Mouse (Mus musculus) CH12.LX (cell line): ENCODE data around the gene Trpc4ap. TPM values are rescaled to one million over a fixed set of nuclear protein-coding genes. Genes with fewer than 3 reads are reported as not detected.

Experiments
- DNase-seq: peaks from one replicate; pipeline ENCODE4 v3.0.0-alpha.2; 2013; ENCODE audit errors: extremely low read depth
- H3K27ac ChIP-seq: 2 replicates; pipeline ENCODE4 v1.5.1; 2012; ENCODE audit warnings: low read depth, mild to moderate bottlenecking, control low read depth, moderate library complexity; ENCODE audit not compliant: insufficient read depth
- H3K27me3 ChIP-seq: replicated peaks from 2 replicates; pipeline ENCODE3; 2012; ENCODE audit warnings: inconsistent platforms
- H3K36me3 ChIP-seq, 2 experiments: replicated peaks in 1 of 2; 2 replicates each; pipeline versions ENCODE3 to v1.6.1; 2012; ENCODE audit warnings: inconsistent platforms in 1 of 2, low read length in 1 of 2, mild to moderate bottlenecking in 1 of 2, mixed read lengths in 1 of 2, moderate library complexity in 1 of 2; ENCODE audit not compliant: control insufficient read depth in 1 of 2, insufficient read depth in 1 of 2
- H3K4me1 ChIP-seq, 2 experiments: 2 replicates each; pipeline ENCODE4 v1.6.1; 2012; ENCODE audit warnings: inconsistent platforms in 1 of 2, moderate library complexity in 1 of 2; ENCODE audit not compliant: insufficient read depth in 2 of 2, control insufficient read depth in 1 of 2
- H3K4me2 ChIP-seq: 2 replicates; pipeline ENCODE4 v1.6.1; 2012; ENCODE audit warnings: low read depth, mild to moderate bottlenecking, control low read depth; ENCODE audit not compliant: poor library complexity, insufficient read depth, severe bottlenecking
- H3K4me3 ChIP-seq, 3 experiments: fragments of 150-350 bp in 1 of 3; sonication (generic) in 1 of 3; replicated peaks in 1 of 3; 2 replicates each; pipeline versions ENCODE3 to v1.5.1; 2011 to 2012; ENCODE audit warnings: low read depth in 2 of 3, low read length in 2 of 3, mild to moderate bottlenecking in 2 of 3, moderate library complexity in 2 of 3, control low read depth in 1 of 3, improper control_type of control experiment in 1 of 3, inconsistent platforms in 1 of 3, mixed read lengths in 1 of 3; ENCODE audit not compliant: poor library complexity in 1 of 3
- H3K79me2 ChIP-seq: replicated peaks from 2 replicates; pipeline ENCODE4 v1.6.1; 2012; ENCODE audit warnings: mild to moderate bottlenecking, moderate library complexity; ENCODE audit not compliant: control insufficient read depth, poor library complexity, insufficient read depth, severe bottlenecking; ENCODE audit errors: extremely low read depth
- H3K9ac ChIP-seq: 2 replicates; pipeline ENCODE4 v1.6.1; 2012; ENCODE audit warnings: low read depth, mild to moderate bottlenecking, control low read depth, moderate library complexity; ENCODE audit not compliant: insufficient read depth
- H3K9me3 ChIP-seq: replicated peaks from 2 replicates; pipeline ENCODE3; 2012; ENCODE audit warnings: low read length, inconsistent platforms, mixed read lengths
- BHLHE40 ChIP-seq: IDR thresholded peaks from 2 replicates; pipeline ENCODE4 v1.6.1; 2011; ENCODE audit warnings: mild to moderate bottlenecking, low read depth, low read length, improper control_type of control experiment
- CHD1 ChIP-seq: IDR thresholded peaks from 2 replicates; pipeline ENCODE4 v1.6.1; 2012; ENCODE audit warnings: low read depth, low read length, improper control_type of control experiment, inconsistent platforms
- CHD2 ChIP-seq: IDR thresholded peaks from 2 replicates; pipeline ENCODE4 v1.6.1; 2011; ENCODE audit warnings: low read length, improper control_type of control experiment
- CTCF ChIP-seq, 2 experiments: IDR thresholded peaks in 1 of 2; conservative IDR thresholded peaks in 1 of 2; 2 replicates each; pipeline ENCODE4 v1.5.1; 2011 to 2012; ENCODE audit warnings: low read depth in 2 of 2, low read length in 2 of 2, improper control_type of control experiment in 1 of 2, inconsistent platforms in 1 of 2, mild to moderate bottlenecking in 1 of 2, moderate library complexity in 1 of 2
- E2F4 ChIP-seq: IDR thresholded peaks from 2 replicates; pipeline ENCODE4 v1.6.1; 2011; ENCODE audit warnings: low read depth, low read length, improper control_type of control experiment; ENCODE audit not compliant: insufficient replicate concordance
- ELF1 ChIP-seq: IDR thresholded peaks from 2 replicates; pipeline ENCODE4 v1.6.1; 2014; ENCODE audit warnings: low read depth, mild to moderate bottlenecking, inconsistent platforms, low read length, improper control_type of control experiment
- EP300 ChIP-seq: IDR thresholded peaks from 2 replicates; pipeline ENCODE4 v1.6.1; 2011; ENCODE audit warnings: low read length, improper control_type of control experiment
- GABPA ChIP-seq: IDR thresholded peaks from 2 replicates; pipeline ENCODE4 v1.6.1; 2012; ENCODE audit warnings: low read depth, low read length, improper control_type of control experiment, inconsistent platforms; ENCODE audit not compliant: insufficient replicate concordance
- HCFC1 ChIP-seq: IDR thresholded peaks from 2 replicates; pipeline ENCODE4 v1.6.1; 2012; ENCODE audit warnings: low read depth, mild to moderate bottlenecking, inconsistent platforms, low read length, improper control_type of control experiment
- IRF4 ChIP-seq: IDR thresholded peaks from 2 replicates; pipeline ENCODE4 v1.6.1; 2014; ENCODE audit warnings: low read depth, mild to moderate bottlenecking, inconsistent platforms, low read length, improper control_type of control experiment
- JUN ChIP-seq: IDR thresholded peaks from 2 replicates; pipeline ENCODE4 v1.6.1; 2011; ENCODE audit warnings: low read depth, mild to moderate bottlenecking, low read length, improper control_type of control experiment, moderate library complexity; ENCODE audit not compliant: insufficient read depth
- MAFK ChIP-seq: IDR thresholded peaks from 2 replicates; pipeline ENCODE4 v1.6.1; 2011; ENCODE audit warnings: low read length, improper control_type of control experiment; ENCODE audit not compliant: insufficient replicate concordance
- MAX ChIP-seq: IDR thresholded peaks from 2 replicates; pipeline ENCODE4 v1.6.1; 2011; ENCODE audit warnings: low read length, improper control_type of control experiment
- MAZ ChIP-seq: IDR thresholded peaks from 2 replicates; pipeline ENCODE4 v1.6.1; 2012; ENCODE audit warnings: low read depth, mild to moderate bottlenecking, inconsistent platforms, low read length, improper control_type of control experiment, moderate library complexity
- MEF2A ChIP-seq: IDR thresholded peaks from 2 replicates; pipeline ENCODE4 v1.6.1; 2014; ENCODE audit warnings: low read depth, mild to moderate bottlenecking, inconsistent platforms, low read length, improper control_type of control experiment, borderline replicate concordance
- MYC ChIP-seq: IDR thresholded peaks from 2 replicates; pipeline ENCODE4 v1.6.1; 2011; ENCODE audit warnings: low read depth, mild to moderate bottlenecking, improper control_type of control experiment, low read length
- NRF1 ChIP-seq: IDR thresholded peaks from 2 replicates; pipeline ENCODE4 v1.6.1; 2014; ENCODE audit warnings: low read depth, mild to moderate bottlenecking, inconsistent platforms, low read length, improper control_type of control experiment, moderate library complexity
- PAX5 ChIP-seq: IDR thresholded peaks from 2 replicates; pipeline ENCODE4 v1.6.1; 2012; ENCODE audit warnings: low read length, inconsistent platforms, mixed read lengths
- RAD21 ChIP-seq: IDR thresholded peaks from 2 replicates; pipeline ENCODE4 v1.6.1; 2011; ENCODE audit warnings: low read depth, mild to moderate bottlenecking, low read length, improper control_type of control experiment, moderate library complexity
- SIN3A ChIP-seq: IDR thresholded peaks from 2 replicates; pipeline ENCODE4 v1.6.1; 2012; ENCODE audit warnings: low read length, improper control_type of control experiment, inconsistent platforms
- SMC3 ChIP-seq: IDR thresholded peaks from 2 replicates; pipeline ENCODE4 v1.6.1; 2011; ENCODE audit warnings: low read depth, low read length, improper control_type of control experiment
- TCF12 ChIP-seq: IDR thresholded peaks from 2 replicates; pipeline ENCODE4 v1.6.1; 2014; ENCODE audit warnings: low read depth, mild to moderate bottlenecking, inconsistent platforms, low read length, improper control_type of control experiment
- UBTF ChIP-seq: IDR thresholded peaks from 2 replicates; pipeline ENCODE4 v1.6.1; 2012; ENCODE audit warnings: low read depth, mild to moderate bottlenecking, inconsistent platforms, low read length, improper control_type of control experiment, moderate library complexity
- USF1 ChIP-seq: IDR thresholded peaks from 2 replicates; pipeline ENCODE4 v1.6.1; 2014; ENCODE audit warnings: low read depth, mild to moderate bottlenecking, inconsistent platforms, low read length, improper control_type of control experiment
- USF2 ChIP-seq: conservative IDR thresholded peaks from 2 replicates; pipeline ENCODE4 v1.6.1; 2011; ENCODE audit warnings: low read depth, low read length, improper control_type of control experiment
- ZKSCAN1 ChIP-seq: IDR thresholded peaks from 2 replicates; pipeline ENCODE4 v1.6.1; 2012; ENCODE audit warnings: low read depth, inconsistent platforms, low read length, improper control_type of control experiment, borderline replicate concordance
- dilution Hi-C: fragments of 300-500 bp; cut with MboI; formaldehyde crosslinking; loops from 2 replicates; pipeline ENCODE4 v1.14.3; 2020; ENCODE audit warnings: low sequenced_read_pairs; ENCODE audit not compliant: extremely low pct_unique_long_range_greater_than_20kb, extremely low pct_ligation_motif_present
- in situ Hi-C: fragments of 300-500 bp; cut with MboI; formaldehyde crosslinking; loops from 3 replicates; pipeline ENCODE4 v1.14.3; 2019; ENCODE audit warnings: low sequenced_read_pairs, low pct_ligation_motif_present, low pct_unique_long_range_greater_than_20kb, mixed read lengths
- polyA plus RNA-seq: library from polyadenylated mRNA; unstranded; fragments of >175 nt; gene quantifications from 2 replicates; pipeline ENCODE4 v1.2.1, GENCODE M21; 2012; ENCODE audit warnings: low read depth; ENCODE audit not compliant: insufficient read length
- total RNA-seq, 2 experiments: library from RNA; depleted of rRNA; stranded (reverse); fragments of 300-350 nt in 1 of 2; fragments of >200 nt in 1 of 2; gene quantifications; 2 replicates each; pipeline ENCODE4 v1.2.3; 2012 to 2014

The Trpc4ap gene
- total and polyA plus RNA-seq, 3 experiments, result 52.8 to 105 (median 55.8) TPM

GRCm38 (mm10) chr2:155696091-155696558, 3.9 kb upstream of the Trpc4ap start:
- Histone ChIP-seq H3K27ac (no peak overlapping the region), H3K4me2 (no peak overlapping the region), H3K9ac (no peak overlapping the region), H3K9me3 (no peaks in the 10 kb centered on the region), H3K27me3 (no peaks in the 10 kb centered on the region), H3K79me2 (peaks cover 7% of the 10 kb centered on the region; the same call in 1 of the 2 replicates), H3K4me1 (peaks cover 2 to 8% of the 10 kb centered on the region in 2 experiments; a peak in 1 of 4 replicates), H3K36me3 (peaks cover 4% of the 10 kb centered on the region in 2 experiments), H3K4me3 (no peak overlapping the region)
- DNase-seq, result peak; percentile 69
- in situ Hi-C loops, result loop anchor here (25.0 kb wide), 1 partner anchor 241 kb away; the partner anchor contains the start of genes Gdf5, Gm15557 and Uqcc1
- TF ChIP-seq HCFC1, result 0 out of 2 replicates have a peak, but pooled peaks have one; percentile 11
- no peak for TF ChIP-seq E2F4
- TF ChIP-seq CHD2, result no peak
- TF ChIP-seq IRF4, result peak; percentile 38
- no peak for TF ChIP-seq ELF1
- TF ChIP-seq USF2, result no peak
- TF ChIP-seq SIN3A, result no peak; the same call in 1 of the 2 replicates
- TF ChIP-seq SMC3, result peak; percentile 86
- no peak; the same call in 1 of the 2 replicates for TF ChIP-seq USF1
- TF ChIP-seq BHLHE40, result peak; percentile 88
- TF ChIP-seq MAZ, result no peak
- TF ChIP-seq CTCF (conservative IDR thresholded peaks at IDR 0.05 in 1 of 2, IDR thresholded peaks at IDR 0.05 in 1 of 2; ENCODE audit: low read depth in 2 of 2, low read length in 2 of 2), result peak; percentile 82 to 94
- no peak for TF ChIP-seq TCF12
- no peak for TF ChIP-seq MAX
- TF ChIP-seq MYC, result 0 out of 2 replicates have a peak, but pooled peaks have one; percentile 30
- TF ChIP-seq EP300, result no peak
- TF ChIP-seq UBTF, result no peak
- peak; percentile 49 for TF ChIP-seq RAD21
- dilution Hi-C loops, result no loop called here

- dilution Hi-C loops (no loop called here), in situ Hi-C loops (loop anchor here (25.0 kb wide), 1 partner anchor 242 kb away; the partner anchor contains the start of genes Gdf5, Gm15557 and Uqcc1)
- TF ChIP-seq USF2 (no peak), ELF1 (no peak), MAFK (no peak), TCF12 (no peak), GABPA (no peak), UBTF (no peak), MEF2A (no peak), PAX5 (no peak), JUN (no peak), CHD1 (no peak), ZKSCAN1 (no peak), MAZ (no peak), NRF1 (no peak)
- Histone ChIP-seq H3K4me3 (no peak overlapping the region), H3K36me3 (no peaks in the 10 kb centered on the region), H3K27ac (no peak overlapping the region), H3K4me1 (peaks cover 2 to 16% of the 10 kb centered on the region in 2 experiments; a peak in 2 of 4 replicates), H3K9ac (no peak overlapping the region), H3K9me3 (no peaks in the 10 kb centered on the region), H3K4me2 (no peak overlapping the region), H3K79me2 (peaks cover 14% of the 10 kb centered on the region), H3K27me3 (no peaks in the 10 kb centered on the region)
- DNase-seq, result no peak
These were observed 3.1 kb upstream of the Trpc4ap start for GRCm38 (mm10) chr2:155695316-155695715.
